Mouse (Mus musculus): ENCODE results near the gene Rag1. TPM values are rescaled to one million over a fixed set of nuclear protein-coding genes. Genes with fewer than 3 reads are reported as not detected.

Rag1 gene
- polyA plus RNA-seq, 1 experiment from 2014 or later: 0.11 TPM

DNA sequence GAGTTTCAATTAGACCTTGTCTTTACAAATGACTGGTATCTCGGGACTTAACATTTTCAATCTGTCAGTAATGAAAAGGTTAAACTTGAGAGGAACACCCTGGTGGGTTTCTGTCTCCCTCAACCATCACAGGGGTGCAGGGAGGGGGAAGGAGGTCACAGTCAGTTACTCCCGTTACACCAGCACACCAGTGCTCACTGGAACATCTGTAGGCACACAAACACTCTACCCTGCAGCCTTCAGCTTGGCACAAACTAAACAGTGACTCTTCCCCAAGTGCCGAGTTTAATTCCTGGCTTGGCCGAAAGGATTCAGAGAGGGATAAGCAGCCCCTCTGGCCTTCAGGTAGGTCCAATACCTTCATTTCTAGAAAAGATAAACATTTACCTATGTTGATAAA lies 24.8 kb downstream of the Rag1 start, which contains the start of gene Rag2:
TSS of gene Rag2 (plus strand) at position 193 of the 400 bp plus-strand sequence.
- 63% methylated on average over 4 of the region's 4 CpGs for WGBS
- Histone ChIP-seq H3K4me3 (no peak within 1 kb of the TSS), H3K27me3 (replicated peaks; ENCODE audit: low read depth, poor library complexity, severe bottlenecking) (no peaks in the 10 kb centered on the region), H3K9me3 (no peaks in the 10 kb centered on the region), H3K36me3 (replicated peaks) (no peaks in the 10 kb centered on the region), H3K27ac (replicated peaks) (no peak within 1 kb of the TSS), H3K4me1 (peaks cover 13% of the 10 kb centered on the region; the same call in 1 of the 2 replicates)
- DNase-seq (ENCODE audit: low spot score): no peak

DNA sequence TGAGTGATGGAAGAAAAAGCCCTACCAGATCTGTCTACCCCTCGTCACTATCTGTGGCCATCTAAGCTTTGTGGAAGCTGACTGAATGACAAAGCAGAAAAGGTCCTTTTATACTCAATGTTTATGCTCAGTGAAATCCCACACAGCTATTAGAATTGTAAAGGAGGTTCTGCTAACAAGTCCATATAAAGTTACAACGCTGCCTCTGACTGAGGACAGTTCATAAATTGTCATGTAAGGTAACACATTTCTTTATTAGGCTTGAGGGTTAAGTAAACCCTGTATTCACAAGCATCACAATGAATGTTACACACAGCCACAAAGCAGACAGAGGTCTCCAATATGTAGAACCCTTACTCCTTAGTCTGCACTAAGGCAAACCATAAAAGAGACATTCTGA lies 25.3 kb downstream of the Rag1 start:
- H3K27me3 ChIP-seq (replicated peaks; ENCODE audit: low read depth, poor library complexity, severe bottlenecking): no peaks in the 10 kb centered on the region
- peaks cover 9% of the 10 kb centered on the region; the same call in 1 of the 2 replicates for H3K4me1 ChIP-seq
- no peaks in the 10 kb centered on the region for H3K36me3 ChIP-seq (replicated peaks)
- DNase-seq (ENCODE audit: low spot score): no peak
- H3K27ac ChIP-seq (replicated peaks): no peak overlapping the region
- WGBS: 74% methylated on average over 2 of the region's 2 CpGs
- H3K4me3 ChIP-seq: no peak overlapping the region
- no peaks in the 10 kb centered on the region for H3K9me3 ChIP-seq

- no peak for DNase-seq (ENCODE audit: low spot score)
- H3K36me3 ChIP-seq (replicated peaks): no peaks in the 10 kb centered on the region
- H3K27me3 ChIP-seq (replicated peaks; ENCODE audit: low read depth, poor library complexity, severe bottlenecking): no peaks in the 10 kb centered on the region
- H3K9me3 ChIP-seq: no peaks in the 10 kb centered on the region
- H3K4me1 ChIP-seq: peaks cover 8% of the 10 kb centered on the region; the same call in 1 of the 2 replicates
- H3K27ac ChIP-seq (replicated peaks): no peak overlapping the region
- H3K4me3 ChIP-seq: no peak overlapping the region
- WGBS: 80% methylated on average over 2 of the region's 2 CpGs
Observed at GRCm38 (mm10) chr2:101623042-101623441, 26.3 kb downstream of the Rag1 start.

- no peak for DNase-seq (ENCODE audit: low spot score)
- 74% methylated on average over 7 of the region's 7 CpGs for WGBS
Observed at GRCm38 (mm10) chr2:101621611-101622010, 27.7 kb downstream of the Rag1 start.

GRCm38 (mm10) chr2:101620899-101621298 lies 28.4 kb downstream of the Rag1 start:
- H3K36me3 ChIP-seq (replicated peaks): no peaks in the 10 kb centered on the region
- no peak overlapping the region for H3K4me3 ChIP-seq
- 82% methylated on average over 3 of the region's 3 CpGs for WGBS
- no peaks in the 10 kb centered on the region for H3K27me3 ChIP-seq (replicated peaks; ENCODE audit: low read depth, poor library complexity, severe bottlenecking)
- 0 out of 2 replicates have a peak, but pooled peaks cover 3% of the 10 kb centered on the region for H3K4me1 ChIP-seq
- no peak overlapping the region for H3K27ac ChIP-seq (replicated peaks)
- no peaks in the 10 kb centered on the region for H3K9me3 ChIP-seq
- DNase-seq (ENCODE audit: low spot score): no peak

More at GRCm38 (mm10) chr2:101621611-101622010, 27.7 kb downstream of the Rag1 start:
- Histone ChIP-seq H3K4me3 (no peak overlapping the region), H3K9me3 (no peaks in the 10 kb centered on the region), H3K36me3 (replicated peaks) (no peaks in the 10 kb centered on the region), H3K27me3 (replicated peaks; ENCODE audit: low read depth, poor library complexity, severe bottlenecking) (no peaks in the 10 kb centered on the region), H3K4me1 (0 out of 2 replicates have a peak, but pooled peaks cover 3% of the 10 kb centered on the region), H3K27ac (replicated peaks) (no peak overlapping the region)

GRCm38 (mm10) chr2:101618373-101618772 lies 30.9 kb downstream of the Rag1 start:
- H3K9me3 ChIP-seq: no peaks in the 10 kb centered on the region
- H3K4me1 ChIP-seq: no peaks in the 10 kb centered on the region
- no peak overlapping the region for H3K27ac ChIP-seq (replicated peaks)
- H3K4me3 ChIP-seq: no peak overlapping the region
- no peak for DNase-seq (ENCODE audit: low spot score)
- H3K27me3 ChIP-seq (replicated peaks; ENCODE audit: low read depth, poor library complexity, severe bottlenecking): no peaks in the 10 kb centered on the region
- 87% methylated on average over 4 of the region's 4 CpGs for WGBS
- H3K36me3 ChIP-seq (replicated peaks): no peaks in the 10 kb centered on the region

DNA sequence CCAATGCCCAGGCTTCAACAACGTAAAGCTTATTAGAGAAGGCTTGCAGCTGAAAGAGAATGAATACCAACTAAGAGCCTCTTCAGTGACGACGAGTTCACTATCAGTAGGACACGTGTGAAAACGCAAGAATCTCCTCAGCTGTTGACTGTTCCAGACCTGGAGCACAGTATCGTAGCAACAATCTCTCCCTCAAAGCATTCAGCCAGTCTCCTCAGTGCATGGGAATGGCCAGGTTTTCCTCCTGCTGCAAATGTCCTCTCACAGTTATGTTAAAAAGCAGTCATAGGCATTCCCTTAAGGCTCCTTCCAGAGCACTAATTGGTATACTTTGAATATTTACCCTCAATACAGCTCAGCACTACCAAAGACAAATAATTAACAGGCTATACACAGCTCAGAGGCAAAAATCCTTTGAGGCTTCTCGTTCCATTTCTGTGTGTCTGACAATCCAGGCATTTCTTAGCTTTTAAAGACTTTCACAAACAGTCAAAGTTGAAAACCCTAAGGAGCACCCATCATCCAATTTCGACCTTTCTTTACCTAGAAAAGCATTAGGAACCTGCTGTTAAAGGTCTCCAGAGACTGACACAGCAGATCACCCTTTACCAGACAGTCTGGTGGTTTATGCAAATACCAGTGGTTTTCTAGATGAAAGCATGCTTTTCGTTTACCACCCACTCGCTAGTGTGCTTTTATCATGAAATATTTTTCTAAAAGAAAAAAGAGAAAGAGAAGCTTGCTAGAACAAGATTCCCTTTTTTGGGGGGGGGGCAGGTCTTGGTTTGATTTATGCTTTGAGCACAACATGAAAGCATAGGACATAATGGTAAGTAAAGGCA lies 33.6 kb downstream of the Rag1 start:
- no peaks in the 10 kb centered on the region for H3K27me3 ChIP-seq (replicated peaks; ENCODE audit: low read depth, poor library complexity, severe bottlenecking)
- DNase-seq (ENCODE audit: low spot score): no peak
- 83% methylated on average over 10 of the region's 10 CpGs for WGBS
- H3K27ac ChIP-seq (replicated peaks): no peak overlapping the region
- no peak overlapping the region for H3K4me3 ChIP-seq
- no peaks in the 10 kb centered on the region for H3K9me3 ChIP-seq
- no peaks in the 10 kb centered on the region for H3K36me3 ChIP-seq (replicated peaks)
- no peaks in the 10 kb centered on the region for H3K4me1 ChIP-seq

DNA sequence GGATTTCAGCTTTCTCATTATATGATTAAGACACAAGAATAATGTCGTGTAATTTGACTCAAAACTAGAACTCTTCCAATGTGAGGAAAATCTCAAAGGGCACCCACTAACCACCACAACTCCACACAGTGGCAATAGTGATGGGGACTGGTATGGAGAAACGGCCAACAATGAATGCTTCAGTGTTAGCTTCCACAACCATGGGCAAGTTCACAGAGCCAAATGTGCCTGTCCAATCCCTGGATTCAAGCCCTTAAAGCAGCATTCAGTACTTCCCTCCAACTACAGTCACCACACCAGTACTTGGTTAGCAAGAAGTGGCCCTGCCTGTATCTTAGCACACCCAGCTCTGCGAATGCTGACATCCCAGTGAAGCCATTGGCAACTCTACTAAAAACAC lies 38.4 kb downstream of the Rag1 start:
- no peaks in the 10 kb centered on the region for H3K9me3 ChIP-seq
- no peaks in the 10 kb centered on the region for H3K27me3 ChIP-seq (replicated peaks; ENCODE audit: low read depth, poor library complexity, severe bottlenecking)
- H3K27ac ChIP-seq (replicated peaks): no peak overlapping the region
- WGBS: 91% methylated on average over 3 of the region's 3 CpGs
- no peak overlapping the region for H3K4me3 ChIP-seq
- no peaks in the 10 kb centered on the region for H3K36me3 ChIP-seq (replicated peaks)
- no peaks in the 10 kb centered on the region for H3K4me1 ChIP-seq
- no peak for DNase-seq (ENCODE audit: low spot score)

- Histone ChIP-seq H3K36me3 (replicated peaks) (no peaks in the 10 kb centered on the region), H3K9me3 (no peaks in the 10 kb centered on the region), H3K27me3 (replicated peaks; ENCODE audit: low read depth, poor library complexity, severe bottlenecking) (no peaks in the 10 kb centered on the region), H3K4me3 (no peak overlapping the region), H3K4me1 (no peaks in the 10 kb centered on the region), H3K27ac (replicated peaks) (no peak overlapping the region)
- DNase-seq (ENCODE audit: low spot score): peak; percentile 30
- 72% methylated on average over 7 of the region's 7 CpGs for WGBS
Observed at GRCm38 (mm10) chr2:101608232-101608894, 40.9 kb downstream of the Rag1 start.

- H3K36me3 ChIP-seq (replicated peaks): no peaks in the 10 kb centered on the region
- H3K27ac ChIP-seq (replicated peaks): no peak overlapping the region
- no peaks in the 10 kb centered on the region for H3K27me3 ChIP-seq (replicated peaks; ENCODE audit: low read depth, poor library complexity, severe bottlenecking)
- H3K4me3 ChIP-seq: no peak overlapping the region
- WGBS: 95% methylated on average over 1 of the region's 1 CpGs
- DNase-seq (ENCODE audit: low spot score): no peak
- H3K4me1 ChIP-seq: peaks cover 15% of the 10 kb centered on the region
- no peaks in the 10 kb centered on the region for H3K9me3 ChIP-seq
Observed at GRCm38 (mm10) chr2:101603099-101603498, 46.2 kb downstream of the Rag1 start.

GRCm38 (mm10) chr2:101600703-101601102 lies 48.6 kb downstream of the Rag1 start:
- Histone ChIP-seq H3K9me3 (no peaks in the 10 kb centered on the region), H3K4me1 (peaks cover 15% of the 10 kb centered on the region), H3K36me3 (replicated peaks) (no peaks in the 10 kb centered on the region), H3K4me3 (no peak overlapping the region), H3K27ac (replicated peaks) (no peak overlapping the region), H3K27me3 (replicated peaks; ENCODE audit: low read depth, poor library complexity, severe bottlenecking) (no peaks in the 10 kb centered on the region)
- WGBS: 29% methylated on average over 8 of the region's 8 CpGs
- DNase-seq (ENCODE audit: low spot score): peak; percentile 47

GRCm38 (mm10) chr2:101598190-101599181 lies 50.8 kb downstream of the Rag1 start:
- H3K9me3 ChIP-seq: no peaks in the 10 kb centered on the region
- H3K27me3 ChIP-seq (replicated peaks; ENCODE audit: low read depth, poor library complexity, severe bottlenecking): no peaks in the 10 kb centered on the region
- WGBS: 79% methylated on average over 13 of the region's 13 CpGs
- H3K27ac ChIP-seq (replicated peaks): no peak overlapping the region
- peaks cover 15% of the 10 kb centered on the region for H3K4me1 ChIP-seq
- no peaks in the 10 kb centered on the region for H3K36me3 ChIP-seq (replicated peaks)
- H3K4me3 ChIP-seq: no peak overlapping the region
- no peak for DNase-seq (ENCODE audit: low spot score)

Data from embryonic facial prominence, embryonic 10.5 days (tissue).